Mouse (Mus musculus) left cerebral cortex, postnatal 36 days (tissue): ENCODE results near the gene Ackr3. TPM values are rescaled to one million over a fixed set of nuclear protein-coding genes. Genes with fewer than 3 reads are reported as not detected.

Source experiments
- DNase-seq, 2 experiments: peaks; one replicate each; pipeline ENCODE4 v3.0.0; 2021 to 2022; ENCODE audit warnings: low spot score in 2 of 2, mixed read lengths in 1 of 2
- intact Hi-C: fragments of 180-260 bp; cut with DNase I; formaldehyde crosslinking; loops from one replicate; pipeline ENCODE4 v1.15.1; 2025
- total RNA-seq, 2 experiments: library from RNA; stranded (reverse); gene quantifications; 2 replicates each; pipeline ENCODE4 v1.2.3; 2021

The Ackr3 gene
- 1 to 10 TPM; 6.3 to 7.7 TPM for total RNA-seq

DNA sequence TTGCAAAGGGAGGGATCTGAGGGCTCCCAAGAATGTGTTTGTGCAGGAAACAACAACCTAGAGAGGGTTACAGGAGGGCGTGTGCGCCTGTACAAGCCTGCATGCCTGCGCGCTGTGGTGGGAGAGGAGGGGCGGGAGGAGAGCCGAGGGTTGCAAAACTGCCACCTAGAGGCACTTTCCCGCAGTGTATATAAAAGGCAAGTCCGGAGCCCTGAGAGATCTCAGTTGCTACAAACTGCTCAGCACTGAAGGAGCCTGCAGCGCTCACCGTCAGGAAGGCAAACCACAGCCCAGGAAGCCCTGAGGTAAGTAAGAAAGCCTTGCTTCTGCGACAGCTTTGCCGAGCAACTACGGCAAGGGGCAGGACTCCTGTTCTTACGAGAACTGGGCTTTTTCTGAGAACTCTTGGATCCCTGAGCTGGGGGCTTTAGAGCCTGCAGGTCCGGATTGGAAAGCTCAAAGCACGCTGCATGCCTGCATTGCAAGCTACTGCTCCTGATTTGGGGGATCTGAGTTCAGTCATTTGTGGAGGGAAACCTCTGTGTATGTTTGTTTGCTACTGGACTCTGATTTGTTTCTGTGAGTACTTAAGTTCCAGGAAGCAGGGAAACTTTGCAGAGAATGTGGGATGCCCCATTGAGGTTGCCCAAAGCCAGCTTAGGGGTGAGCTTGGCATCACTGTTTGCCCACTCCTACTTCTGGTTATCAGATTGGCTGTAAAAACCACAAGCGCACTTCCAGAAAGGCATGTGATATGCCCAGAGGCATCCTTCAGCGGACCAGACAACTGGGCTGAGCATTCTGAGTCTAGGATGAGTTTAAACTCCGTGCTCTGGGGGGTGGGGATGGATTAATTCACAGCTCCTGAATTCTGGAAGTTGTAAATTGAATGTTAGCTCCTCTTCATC, at the start of gene Ackr3:
Ackr3 (plus strand) TSS at position 198 of the 908 bp plus-strand sequence.
- intact Hi-C loops: loop anchor here (2.0 to 10.0 kb wide), 3 partner anchors 142 to 385 kb away; no protein-coding TSS in a partner anchor
- DNase-seq: peak; percentile 71 to 79

GRCm38 (mm10) chr1:90156589-90156988, 47.2 kb upstream of the Ackr3 start:
- DNase-seq: no peak
- intact Hi-C loops: no loop called here

DNA sequence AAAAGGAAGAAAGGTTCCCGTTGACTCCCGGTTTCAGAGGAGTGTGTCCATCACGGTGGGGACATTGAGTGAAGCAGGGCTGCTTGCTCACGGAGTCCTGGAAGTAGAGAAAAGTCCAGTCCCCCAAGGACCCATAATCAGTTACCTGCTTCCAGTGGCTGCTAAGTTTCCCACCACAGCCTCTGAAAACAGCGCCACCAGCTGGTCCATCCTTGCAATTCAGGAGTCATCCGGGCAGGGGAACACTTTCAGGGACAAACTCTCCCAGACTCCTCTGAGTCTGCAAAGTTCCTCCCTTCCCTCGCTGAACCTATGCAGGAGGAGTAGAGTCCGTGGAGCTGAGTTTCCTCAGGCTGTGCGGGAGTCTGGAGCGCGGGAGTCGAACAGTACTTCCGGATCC, 43.9 kb upstream of the Ackr3 start:
- DNase-seq: no peak
- intact Hi-C loops: no loop called here

- DNase-seq: no peak
- intact Hi-C loops: no loop called here
These were observed 42.2 kb upstream of the Ackr3 start for GRCm38 (mm10) chr1:90161623-90162022.

DNA sequence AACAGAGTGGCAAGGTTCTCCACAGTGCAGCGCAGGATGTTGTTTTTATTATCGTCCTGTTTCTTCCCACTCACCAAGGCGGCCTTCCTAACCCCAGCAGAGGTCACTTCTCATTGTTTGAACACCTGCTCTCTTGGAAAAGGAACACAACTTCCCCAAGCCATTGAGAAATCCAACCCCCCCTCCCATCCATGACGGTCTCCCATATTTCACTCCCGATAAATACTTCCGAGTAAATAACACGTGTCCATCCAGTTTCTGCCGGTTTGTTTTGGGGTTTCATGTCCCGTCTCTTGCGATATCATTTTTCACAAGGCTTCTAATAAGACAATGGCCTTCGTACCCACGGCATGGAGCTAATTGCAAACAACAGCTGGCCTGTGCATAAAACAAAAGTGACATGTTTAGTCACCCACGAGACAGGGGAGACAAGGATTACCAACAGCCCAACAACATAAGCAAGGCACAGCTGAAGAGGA, 41.4 kb upstream of the Ackr3 start:
- intact Hi-C loops: no loop called here
- no peak for DNase-seq

DNA sequence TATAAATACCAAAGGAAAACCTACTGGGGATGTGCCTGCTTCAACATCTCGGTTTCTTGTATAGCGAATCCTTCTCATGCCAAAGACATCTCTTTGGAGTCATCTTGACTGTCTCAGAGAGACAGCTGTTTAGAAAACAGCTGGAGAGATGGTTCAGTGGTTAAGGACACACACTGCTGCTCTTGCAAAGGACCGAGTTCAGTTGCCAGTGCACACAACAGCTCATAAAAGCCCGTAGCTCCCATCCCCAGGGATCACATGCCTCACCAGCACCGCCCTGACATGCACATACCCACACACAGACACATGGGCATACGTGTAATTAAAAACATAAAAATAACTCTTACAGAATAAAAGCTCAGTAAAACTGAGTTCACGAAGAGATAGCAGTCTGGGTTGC, 40.6 kb upstream of the Ackr3 start:
- intact Hi-C loops: no loop called here

DNA sequence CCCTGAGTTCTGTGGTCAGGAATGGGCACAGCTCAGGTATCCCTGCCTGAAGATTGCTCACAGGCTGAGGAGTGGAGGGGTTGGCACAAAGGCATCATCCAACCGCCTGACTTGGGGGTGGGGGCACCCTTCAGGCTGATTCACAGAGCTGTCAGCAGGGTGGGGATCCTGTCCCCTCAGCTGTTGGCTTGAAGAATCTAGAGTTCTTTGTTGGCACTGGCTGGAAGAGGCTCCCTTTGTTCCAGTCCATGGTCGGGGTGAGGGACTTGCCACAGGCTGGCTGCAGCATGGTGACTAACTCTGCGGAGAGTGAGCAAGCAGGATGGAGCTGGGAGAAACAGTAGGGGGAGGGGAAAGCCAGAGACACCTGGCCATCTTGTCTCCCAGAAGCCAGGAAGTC, 39.5 kb upstream of the Ackr3 start:
- intact Hi-C loops: no loop called here
- no peak for DNase-seq

More for the DNA sequence above, 40.6 kb upstream of the Ackr3 start:
- DNase-seq: no peak

DNA sequence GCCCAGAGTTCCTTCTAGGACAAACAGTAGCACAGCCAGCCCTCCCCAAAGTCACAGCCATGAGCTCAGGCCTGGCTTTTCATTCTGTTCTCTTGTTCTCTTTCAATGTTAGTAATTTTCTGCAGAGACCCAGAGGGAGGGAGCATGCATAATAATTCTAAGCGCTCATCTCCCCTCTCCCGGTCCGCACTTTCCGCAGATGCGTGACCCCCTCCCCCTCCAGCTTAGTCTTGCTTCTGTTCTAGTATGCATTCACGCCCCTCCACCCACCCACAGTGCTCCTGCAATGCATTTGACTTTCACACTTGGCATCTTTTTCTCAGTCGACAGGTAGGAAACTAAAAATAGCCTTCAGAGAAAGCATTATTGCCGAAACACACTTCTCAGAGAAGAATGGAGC, 29.4 kb upstream of the Ackr3 start:
- DNase-seq: no peak

GRCm38 (mm10) chr1:90176223-90176622, 27.6 kb upstream of the Ackr3 start:
- DNase-seq: no peak
- intact Hi-C loops: no loop called here

More for the DNA sequence above, 29.4 kb upstream of the Ackr3 start:
- intact Hi-C loops: no loop called here

DNA sequence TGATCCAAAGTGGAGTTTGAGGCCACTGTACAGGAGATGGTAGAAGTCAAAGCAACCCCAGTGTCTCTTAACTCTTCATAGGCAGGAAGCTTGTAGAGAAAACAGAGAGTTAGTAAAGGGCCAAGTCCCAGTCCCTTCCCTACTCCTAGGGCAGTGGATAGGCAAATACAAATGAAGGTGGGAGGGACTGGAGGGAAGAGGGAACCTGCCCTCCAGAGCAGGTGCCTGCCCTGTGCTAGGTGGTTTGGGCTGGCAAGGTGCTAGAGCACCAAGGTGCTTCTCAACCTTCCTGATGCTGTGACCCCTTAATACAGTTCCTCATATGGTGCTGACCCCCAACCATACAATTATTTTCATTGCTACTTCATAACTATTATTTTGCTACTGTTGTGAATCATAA, 26.2 kb upstream of the Ackr3 start:
- DNase-seq: no peak
- intact Hi-C loops: no loop called here

- intact Hi-C loops: no loop called here
- no peak for DNase-seq
These were observed 25.8 kb upstream of the Ackr3 start for GRCm38 (mm10) chr1:90177978-90178377.

GRCm38 (mm10) chr1:90180479-90180878, 23.3 kb upstream of the Ackr3 start:
- no peak for DNase-seq
- intact Hi-C loops: no loop called here

GRCm38 (mm10) chr1:90180966-90181699, 22.6 kb upstream of the Ackr3 start:
- no peak for DNase-seq
- intact Hi-C loops: no loop called here

GRCm38 (mm10) chr1:90182521-90182920, 21.3 kb upstream of the Ackr3 start:
- intact Hi-C loops: no loop called here

GRCm38 (mm10) chr1:90183602-90184001, 20.2 kb upstream of the Ackr3 start:
- no peak for DNase-seq
- intact Hi-C loops: no loop called here

More at GRCm38 (mm10) chr1:90182521-90182920, 21.3 kb upstream of the Ackr3 start:
- DNase-seq: no peak

DNA sequence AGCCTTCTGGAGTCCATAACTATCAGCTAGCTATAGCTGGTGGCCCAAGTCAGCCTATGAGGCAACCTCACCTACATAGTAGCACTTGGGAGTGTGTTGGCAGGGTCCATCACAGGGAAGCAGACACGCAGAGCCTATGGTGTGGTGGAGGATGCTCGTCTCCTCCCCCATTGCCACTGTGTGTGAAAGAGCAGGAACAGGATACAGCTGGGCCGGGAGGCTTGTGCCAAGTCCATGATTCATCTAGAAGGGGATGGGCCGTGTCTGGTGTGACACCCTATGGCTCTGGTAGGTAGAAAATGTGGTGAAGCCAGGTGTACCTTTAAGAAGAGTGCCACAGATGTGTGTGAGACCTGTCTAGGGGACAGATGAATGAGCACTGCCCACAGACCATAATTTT, 17.6 kb upstream of the Ackr3 start:
- intact Hi-C loops: no loop called here

GRCm38 (mm10) chr1:90186874-90187273, 16.9 kb upstream of the Ackr3 start:
- no peak for DNase-seq
- intact Hi-C loops: no loop called here

More for the DNA sequence above, 17.6 kb upstream of the Ackr3 start:
- DNase-seq: no peak

DNA sequence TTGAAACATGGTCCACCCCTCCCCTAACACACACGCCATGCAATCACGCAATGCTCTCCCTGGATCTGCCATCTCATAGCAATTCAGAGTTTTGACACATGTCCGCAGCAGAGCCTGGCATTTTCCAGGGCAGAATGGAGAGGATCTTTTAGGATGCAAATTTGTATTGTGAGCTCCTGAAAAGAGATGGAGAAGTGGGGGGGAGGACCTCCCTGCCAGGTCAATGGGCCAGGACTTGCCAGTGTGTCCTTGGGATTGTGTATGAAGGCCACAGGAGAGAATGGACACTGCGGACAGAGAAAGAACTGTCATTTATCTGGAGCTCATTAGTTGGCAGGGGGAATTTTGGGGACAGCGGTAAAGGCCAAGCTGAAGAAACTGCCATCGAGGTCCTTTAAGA, 14.7 kb upstream of the Ackr3 start:
- DNase-seq: no peak
- intact Hi-C loops: no loop called here

DNA sequence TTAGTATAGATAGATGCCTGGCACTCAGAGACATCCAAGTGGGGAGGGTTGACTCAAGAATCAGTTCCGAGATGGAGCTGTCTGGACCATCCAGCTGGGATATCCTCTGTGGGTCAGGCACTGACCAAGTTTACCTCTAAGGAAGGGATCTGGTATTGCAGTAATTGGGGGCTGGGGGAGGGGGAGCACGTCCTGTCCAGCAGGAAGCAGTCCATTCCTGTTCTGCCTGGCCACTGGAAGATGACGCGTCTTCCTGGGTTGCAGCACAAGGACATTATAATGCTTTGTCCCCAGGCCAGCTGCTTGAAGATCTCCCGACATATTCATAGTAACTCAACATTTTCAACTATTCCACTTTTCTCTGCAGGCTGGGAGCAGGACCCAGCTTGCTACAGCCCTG, 2.5 kb upstream of the Ackr3 start:
- intact Hi-C loops: loop anchor here (5.0 to 10.0 kb wide), 2 partner anchors 139 to 164 kb away; no protein-coding TSS in a partner anchor
- DNase-seq: no peak

GRCm38 (mm10) chr1:90201655-90202054, 2.1 kb upstream of the Ackr3 start:
- DNase-seq: no peak
- intact Hi-C loops: loop anchor here (5.0 to 10.0 kb wide), 2 partner anchors 139 to 163 kb away; no protein-coding TSS in a partner anchor
